Mouse (Mus musculus): ENCODE data around the gene Pla2g2f. TPM values are rescaled to one million over a fixed set of nuclear protein-coding genes. Genes with fewer than 3 reads are reported as not detected.

Pla2g2f gene
- polyA plus RNA-seq, 1 experiment from 2014 or later: 2.7 TPM

DNA sequence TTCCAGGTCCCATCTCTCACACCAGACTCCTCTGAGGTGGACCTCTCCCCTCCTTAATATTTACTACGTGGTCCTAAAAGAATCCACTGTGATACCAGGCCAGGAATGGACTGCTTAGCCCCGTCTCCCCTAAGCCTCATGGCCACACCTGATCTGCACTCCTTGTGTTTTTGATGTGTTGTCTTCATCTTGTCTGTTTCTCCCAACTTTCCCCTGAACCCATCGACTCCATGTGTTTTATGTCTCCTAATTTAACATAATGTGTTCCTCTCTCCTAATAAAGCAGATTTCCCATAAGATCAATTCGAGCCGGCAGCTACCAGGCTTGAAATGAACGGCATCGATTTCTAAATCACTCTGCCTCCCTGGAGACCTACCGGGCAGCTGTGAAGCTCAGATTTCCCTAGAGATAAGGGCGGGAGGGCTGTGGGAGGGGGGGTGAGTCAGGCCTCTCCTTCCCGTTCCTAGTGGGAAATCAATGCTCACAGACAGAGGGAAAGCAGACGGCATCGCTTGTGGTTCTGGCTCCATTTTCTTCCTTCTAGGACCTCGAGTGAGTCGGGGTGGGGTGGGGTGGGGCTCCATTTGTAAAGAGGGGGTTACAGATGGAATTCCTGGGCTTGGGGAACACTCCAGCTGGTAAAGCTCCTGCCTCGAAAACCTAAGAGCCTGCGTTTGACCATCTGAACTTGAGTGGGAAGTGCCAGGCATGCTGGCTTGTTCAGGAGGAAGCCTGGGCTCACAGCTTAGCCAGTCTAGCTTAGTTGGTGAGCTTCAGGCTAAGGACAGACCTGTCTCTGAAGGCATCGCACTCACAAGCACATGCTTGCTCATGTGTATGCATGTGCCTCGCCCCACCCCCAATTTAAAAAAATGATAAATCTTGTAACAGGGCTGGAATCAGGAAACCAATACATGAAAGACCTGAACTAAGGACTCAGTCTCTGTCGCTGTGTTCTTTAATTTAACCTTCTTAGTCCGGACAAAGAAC lies 20.3 kb upstream of the Pla2g2f start:
- ATAC-seq: peak; percentile 26; the same call in 1 of the 2 replicates
- no peaks in the 10 kb centered on the region for H3K36me3 ChIP-seq (ENCODE audit: control insufficient read depth, insufficient read depth, low read length)
- H3K27me3 ChIP-seq (replicated peaks; ENCODE audit: control insufficient read depth, insufficient read depth, low read length): no peaks in the 10 kb centered on the region
- no peak overlapping the region for H3K9ac ChIP-seq (ENCODE audit: low read depth, low read length)
- no peak overlapping the region for H3K27ac ChIP-seq (ENCODE audit: low read length)
- 32% methylated on average over 20 of the region's 20 CpGs for WGBS
- H3K9me3 ChIP-seq (ENCODE audit: control insufficient read depth, low read length): no peaks in the 10 kb centered on the region
- H3K4me2 ChIP-seq (ENCODE audit: low read depth, low read length): no peak overlapping the region
- no peak overlapping the region for H3K4me3 ChIP-seq (ENCODE audit: low read length)
- no peaks in the 10 kb centered on the region for H3K4me1 ChIP-seq (ENCODE audit: control insufficient read depth, insufficient read depth, low read length)

DNA sequence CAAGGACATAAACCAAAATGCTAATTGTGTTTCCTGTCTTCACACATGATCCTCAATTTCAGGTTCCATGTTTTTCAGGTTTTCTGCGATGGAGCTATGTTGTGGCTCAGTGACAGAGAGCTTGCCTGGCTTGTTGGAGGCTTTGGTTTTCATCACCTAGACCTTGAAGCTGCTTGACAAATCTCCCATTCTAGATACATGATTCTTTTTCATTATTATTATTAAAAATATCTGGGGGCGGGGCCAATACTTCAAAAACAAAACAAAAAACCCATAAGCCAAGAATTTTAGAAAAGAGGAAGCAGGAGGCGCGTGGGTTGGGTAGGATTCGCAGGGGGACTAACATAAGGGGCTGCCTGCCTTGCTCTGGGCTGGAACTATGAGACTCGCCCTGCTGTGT lies 18.0 kb upstream of the Pla2g2f start, which contains the start of gene Pla2g2d:
Pla2g2d (plus strand) TSS at position 301 of the 400 bp plus-strand sequence.
- no peak within 1 kb of the TSS for H3K4me3 ChIP-seq (ENCODE audit: low read length)
- 83% methylated on average over 6 of the region's 6 CpGs for WGBS
- no peaks in the 10 kb centered on the region for H3K9me3 ChIP-seq (ENCODE audit: control insufficient read depth, low read length)
- H3K36me3 ChIP-seq (ENCODE audit: control insufficient read depth, insufficient read depth, low read length): no peaks in the 10 kb centered on the region
- no peak within 1 kb of the TSS for H3K4me2 ChIP-seq (ENCODE audit: low read depth, low read length)
- no peak for ATAC-seq
- no peak within 1 kb of the TSS for H3K27ac ChIP-seq (ENCODE audit: low read length)
- no peak within 1 kb of the TSS for H3K9ac ChIP-seq (ENCODE audit: low read depth, low read length)
- H3K27me3 ChIP-seq (replicated peaks; ENCODE audit: control insufficient read depth, insufficient read depth, low read length): no peaks in the 10 kb centered on the region
- 0 out of 2 replicates have a peak, but pooled peaks cover 4% of the 10 kb centered on the region for H3K4me1 ChIP-seq (ENCODE audit: control insufficient read depth, insufficient read depth, low read length)

DNA sequence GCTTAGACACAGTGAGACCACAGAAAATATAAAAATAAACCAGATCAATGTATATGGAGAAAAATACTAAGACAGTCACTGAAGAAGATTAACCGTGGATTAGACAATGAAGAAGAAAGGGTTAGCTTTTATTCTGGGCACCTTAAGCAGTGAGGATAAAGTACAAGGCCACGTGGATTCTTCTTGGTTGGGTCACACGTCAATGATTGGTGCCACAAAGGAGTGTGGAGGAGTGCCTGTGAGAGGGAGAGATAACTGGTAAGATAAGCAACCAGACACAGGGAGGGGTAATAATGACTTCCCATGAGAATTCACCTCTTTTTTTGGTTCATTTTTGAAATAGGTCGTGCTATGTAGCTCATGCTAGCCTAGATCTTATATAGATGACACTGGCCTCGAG lies 15.0 kb upstream of the Pla2g2f start:
- ATAC-seq: peak; percentile 68
- Histone ChIP-seq H3K36me3 (ENCODE audit: control insufficient read depth, insufficient read depth, low read length) (no peaks in the 10 kb centered on the region), H3K4me3 (ENCODE audit: low read length) (no peak overlapping the region), H3K9ac (ENCODE audit: low read depth, low read length) (no peak overlapping the region), H3K27me3 (replicated peaks; ENCODE audit: control insufficient read depth, insufficient read depth, low read length) (no peaks in the 10 kb centered on the region), H3K4me1 (ENCODE audit: control insufficient read depth, insufficient read depth, low read length) (0 out of 2 replicates have a peak, but pooled peaks cover 4% of the 10 kb centered on the region), H3K27ac (ENCODE audit: low read length) (peak overlapping the region; percentile 51), H3K4me2 (ENCODE audit: low read depth, low read length) (no peak overlapping the region), H3K9me3 (ENCODE audit: control insufficient read depth, low read length) (no peaks in the 10 kb centered on the region)
- WGBS: 65% methylated on average over 5 of the region's 5 CpGs

GRCm38 (mm10) chr4:138771970-138772369 lies 14.5 kb upstream of the Pla2g2f start:
- 62% methylated on average over 10 of the region's 10 CpGs for WGBS

GRCm38 (mm10) chr4:138762266-138762665 lies 4.8 kb upstream of the Pla2g2f start:
- Histone ChIP-seq H3K27me3 (replicated peaks; ENCODE audit: control insufficient read depth, insufficient read depth, low read length) (no peaks in the 10 kb centered on the region), H3K27ac (ENCODE audit: low read length) (no peak overlapping the region), H3K4me3 (ENCODE audit: low read length) (no peak overlapping the region), H3K9ac (ENCODE audit: low read depth, low read length) (no peak overlapping the region), H3K4me1 (ENCODE audit: control insufficient read depth, insufficient read depth, low read length) (no peaks in the 10 kb centered on the region), H3K4me2 (ENCODE audit: low read depth, low read length) (no peak overlapping the region), H3K36me3 (ENCODE audit: control insufficient read depth, insufficient read depth, low read length) (no peaks in the 10 kb centered on the region), H3K9me3 (ENCODE audit: control insufficient read depth, low read length) (no peaks in the 10 kb centered on the region)
- no peak for ATAC-seq
- 81% methylated on average over 9 of the region's 9 CpGs for WGBS

More at GRCm38 (mm10) chr4:138771970-138772369, 14.5 kb upstream of the Pla2g2f start:
- peak; percentile 95 for ATAC-seq
- H3K4me2 ChIP-seq (ENCODE audit: low read depth, low read length): no peak overlapping the region; the same call in 1 of the 2 replicates
- H3K4me1 ChIP-seq (ENCODE audit: control insufficient read depth, insufficient read depth, low read length): 0 out of 2 replicates have a peak, but pooled peaks cover 4% of the 10 kb centered on the region
- H3K27ac ChIP-seq (ENCODE audit: low read length): peak overlapping the region; percentile 67
- no peaks in the 10 kb centered on the region for H3K9me3 ChIP-seq (ENCODE audit: control insufficient read depth, low read length)
- H3K9ac ChIP-seq (ENCODE audit: low read depth, low read length): no peak overlapping the region
- no peak overlapping the region for H3K4me3 ChIP-seq (ENCODE audit: low read length)
- no peaks in the 10 kb centered on the region for H3K27me3 ChIP-seq (replicated peaks; ENCODE audit: control insufficient read depth, insufficient read depth, low read length)
- H3K36me3 ChIP-seq (ENCODE audit: control insufficient read depth, insufficient read depth, low read length): no peaks in the 10 kb centered on the region

GRCm38 (mm10) chr4:138755983-138756382 lies 1.4 kb downstream of the Pla2g2f start:
- Histone ChIP-seq H3K27me3 (replicated peaks; ENCODE audit: control insufficient read depth, insufficient read depth, low read length) (no peaks in the 10 kb centered on the region), H3K4me1 (ENCODE audit: control insufficient read depth, insufficient read depth, low read length) (no peaks in the 10 kb centered on the region), H3K9ac (ENCODE audit: low read depth, low read length) (no peak overlapping the region), H3K27ac (ENCODE audit: low read length) (no peak overlapping the region), H3K36me3 (ENCODE audit: control insufficient read depth, insufficient read depth, low read length) (no peaks in the 10 kb centered on the region), H3K4me3 (ENCODE audit: low read length) (no peak overlapping the region), H3K4me2 (ENCODE audit: low read depth, low read length) (no peak overlapping the region), H3K9me3 (ENCODE audit: control insufficient read depth, low read length) (no peaks in the 10 kb centered on the region)
- 75% methylated on average over 11 of the region's 11 CpGs for WGBS
- no peak for ATAC-seq

GRCm38 (mm10) chr4:138755439-138755838 lies 2.0 kb downstream of the Pla2g2f start:
- WGBS: 71% methylated on average over 4 of the region's 4 CpGs
- no peaks in the 10 kb centered on the region for H3K9me3 ChIP-seq (ENCODE audit: control insufficient read depth, low read length)
- no peak overlapping the region for H3K4me2 ChIP-seq (ENCODE audit: low read depth, low read length)
- no peaks in the 10 kb centered on the region for H3K36me3 ChIP-seq (ENCODE audit: control insufficient read depth, insufficient read depth, low read length)
- no peak overlapping the region for H3K9ac ChIP-seq (ENCODE audit: low read depth, low read length)
- no peak overlapping the region for H3K4me3 ChIP-seq (ENCODE audit: low read length)
- ATAC-seq: no peak
- H3K4me1 ChIP-seq (ENCODE audit: control insufficient read depth, insufficient read depth, low read length): no peaks in the 10 kb centered on the region
- H3K27ac ChIP-seq (ENCODE audit: low read length): no peak overlapping the region
- no peaks in the 10 kb centered on the region for H3K27me3 ChIP-seq (replicated peaks; ENCODE audit: control insufficient read depth, insufficient read depth, low read length)

GRCm38 (mm10) chr4:138754432-138754831 lies 3.0 kb downstream of the Pla2g2f start:
- H3K4me1 ChIP-seq (ENCODE audit: control insufficient read depth, insufficient read depth, low read length): no peaks in the 10 kb centered on the region
- peak; percentile 63; the same call in 1 of the 2 replicates for ATAC-seq
- H3K9ac ChIP-seq (ENCODE audit: low read depth, low read length): no peak overlapping the region
- H3K9me3 ChIP-seq (ENCODE audit: control insufficient read depth, low read length): no peaks in the 10 kb centered on the region
- no peaks in the 10 kb centered on the region for H3K36me3 ChIP-seq (ENCODE audit: control insufficient read depth, insufficient read depth, low read length)
- no peaks in the 10 kb centered on the region for H3K27me3 ChIP-seq (replicated peaks; ENCODE audit: control insufficient read depth, insufficient read depth, low read length)
- WGBS: 65% methylated on average over 9 of the region's 9 CpGs
- H3K4me3 ChIP-seq (ENCODE audit: low read length): no peak overlapping the region
- H3K4me2 ChIP-seq (ENCODE audit: low read depth, low read length): no peak overlapping the region
- no peak overlapping the region for H3K27ac ChIP-seq (ENCODE audit: low read length)

GRCm38 (mm10) chr4:138753608-138754007 lies 3.8 kb downstream of the Pla2g2f start:
- no peaks in the 10 kb centered on the region for H3K4me1 ChIP-seq (ENCODE audit: control insufficient read depth, insufficient read depth, low read length)
- no peak for ATAC-seq
- no peaks in the 10 kb centered on the region for H3K9me3 ChIP-seq (ENCODE audit: control insufficient read depth, low read length)
- no peaks in the 10 kb centered on the region for H3K36me3 ChIP-seq (ENCODE audit: control insufficient read depth, insufficient read depth, low read length)
- H3K4me2 ChIP-seq (ENCODE audit: low read depth, low read length): no peak overlapping the region
- H3K9ac ChIP-seq (ENCODE audit: low read depth, low read length): no peak overlapping the region
- H3K27ac ChIP-seq (ENCODE audit: low read length): no peak overlapping the region
- H3K4me3 ChIP-seq (ENCODE audit: low read length): no peak overlapping the region
- no peaks in the 10 kb centered on the region for H3K27me3 ChIP-seq (replicated peaks; ENCODE audit: control insufficient read depth, insufficient read depth, low read length)
- 84% methylated on average over 3 of the region's 3 CpGs for WGBS
